Mouse (Mus musculus) activated CD4-positive, CD25-positive, alpha-beta regulatory T cell (primary cell): ENCODE data around the gene Pla2g4b. TPM values are rescaled to one million over a fixed set of nuclear protein-coding genes. Genes with fewer than 3 reads are reported as not detected.

Source experiments
- polyA plus RNA-seq, 2 experiments: library from polyadenylated mRNA; unstranded; fragments of 100-300 nt; shearing (Covaris generic); gene quantifications; one replicate each; pipeline ENCODE4 v1.2.1; 2017

Gene Pla2g4b
- polyA plus RNA-seq, result 1 to 10 TPM; 1.0 to 1.7 TPM

DNA sequence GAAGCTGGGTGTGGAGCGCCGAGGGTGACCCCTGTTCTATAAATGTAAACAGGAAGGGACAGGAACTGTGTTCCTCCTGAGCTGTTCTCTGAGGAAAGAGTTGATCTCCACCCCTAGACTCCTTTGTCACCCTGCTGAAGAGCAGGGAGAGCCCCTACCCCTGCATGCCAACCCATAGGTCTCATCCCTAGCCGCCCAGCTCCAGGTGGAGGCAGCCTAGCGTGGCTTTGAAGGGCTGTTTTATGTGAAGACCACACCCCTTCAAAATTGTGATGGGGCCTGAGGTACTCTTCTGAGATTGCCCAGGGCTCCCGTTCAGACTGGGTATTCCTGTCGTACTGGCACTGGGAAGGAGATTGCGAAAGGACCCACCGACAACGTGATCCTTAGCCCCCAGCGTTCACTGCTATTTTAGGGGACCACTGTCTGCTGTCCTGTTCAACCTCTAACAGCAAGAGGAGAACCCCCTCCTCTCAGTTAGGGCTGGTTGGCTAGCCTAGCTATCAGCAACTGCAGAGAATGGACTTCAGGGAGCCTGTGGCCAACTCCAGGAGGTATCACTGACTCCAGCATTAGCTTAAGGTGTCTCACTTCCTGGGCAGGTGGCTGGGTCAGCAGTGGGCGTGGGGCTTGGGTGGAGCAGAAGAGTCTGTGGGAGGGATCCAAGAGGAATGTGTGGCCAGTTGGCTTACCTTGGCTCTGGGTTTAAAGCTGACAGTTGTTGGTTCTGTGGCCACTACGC, at the start of gene Pla2g4b:
Gene Pla2g4b (plus strand): TSS at position 692 of the 742 bp plus-strand sequence.

GRCm38 (mm10) chr2:120026984-120027949, 6.0 kb upstream of the Pla2g4b start, which contains the start of the genes Jmjd7 and Gm28042:
TSS of gene Jmjd7 (plus strand) at chr2:120027483.
TSS of gene Gm28042 (plus strand) at chr2:120027493.

Other genes with a start within 250 kb of the Pla2g4b start
- 10 to 100 TPM; 17.8 to 24.4 TPM for gene Rpap1, start 245.9 kb upstream of the Pla2g4b start, polyA plus RNA-seq
- 1 to 10 TPM; 4.4 to 6.4 TPM for gene Tyro3, start 235.7 kb upstream of the Pla2g4b start, polyA plus RNA-seq
- gene Mga, start 136.2 kb upstream of the Pla2g4b start, polyA plus RNA-seq, result 10 to 100 TPM; 23.3 to 23.8 TPM
- 1 to 10 TPM; 2.4 to 5.8 TPM for gene Mapkbp1, start 60.7 kb upstream of the Pla2g4b start, polyA plus RNA-seq
- gene Jmjd7, start 5.9 kb upstream of the Pla2g4b start, polyA plus RNA-seq, result 10 to 100 TPM; 20.0 to 23.6 TPM
- 1 to 10 TPM; 1.5 to 6.1 TPM for gene Gm28042, start 5.9 kb upstream of the Pla2g4b start, polyA plus RNA-seq
- 10 to 100 TPM in 1 of 2 experiments, 1 to 10 TPM in 1; 9.4 to 30.4 TPM for gene Ehd4, start 121.2 kb downstream of the Pla2g4b start, polyA plus RNA-seq
- under 1 TPM in 1 of 2 experiments, not detected in 1; 0.23 TPM for gene Pla2g4e, start 211.9 kb downstream of the Pla2g4b start, polyA plus RNA-seq